9 mouse cellular contexts compared by ENCODE assay signal in the genomic region with DNA sequence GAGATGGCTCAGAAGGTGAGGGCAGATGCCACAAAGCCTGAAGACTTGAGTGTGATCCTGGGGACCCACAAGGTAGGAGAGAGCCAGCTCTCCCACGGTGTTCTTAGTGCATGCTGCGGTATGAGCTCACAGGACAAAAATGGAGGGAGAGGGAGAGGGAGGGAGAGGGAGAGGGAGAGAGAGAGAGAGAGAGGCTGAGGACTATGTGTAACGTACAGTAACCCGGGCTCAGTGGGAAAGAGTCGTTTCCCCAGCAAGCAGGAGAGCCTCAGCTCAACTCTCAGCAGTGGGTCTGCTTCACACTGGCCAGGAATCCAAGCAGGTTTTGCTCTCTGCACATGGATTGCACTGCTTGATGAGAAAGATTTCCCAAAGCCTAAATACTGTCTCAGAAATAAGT. TPM values are rescaled to one million over a fixed set of nuclear protein-coding genes. Genes with fewer than 3 reads are reported as not detected.
DNase-seq lines count a peak whose midpoint lies in the region; ATAC-seq and TF ChIP-seq lines count a peak whose summit lies in the region.
"Had no signal": no experiment of that assay in that cellular context is flagged by ENCODE, and none has a peak within 500 bp of the region (broad histone marks: within the 10 kb centered on the region; RNA-seq: fewer than 3 reads in every experiment).

No protein-coding gene starts in this region.

- 8% methylated on average over 5 of the region's 5 CpGs for WGBS in kidney, embryonic 16.5 days
- 11% methylated on average over 5 of the region's 5 CpGs for WGBS in embryonic facial prominence, embryonic 14.5 days
- WGBS in intestine, postnatal 0 days, result 27% methylated on average over 5 of the region's 5 CpGs
- WGBS in neural tube, embryonic 12.5 days, result 20% methylated on average over 5 of the region's 5 CpGs

- no peak for TF ChIP-seq CTCF in intestine, postnatal 0 days (IDR thresholded peaks at IDR 0.05; ENCODE audit: low read depth)

- H3K27me3 ChIP-seq in kidney, embryonic 16.5 days (ENCODE audit: insufficient read depth, low read length), result no peaks in the 10 kb centered on the region
- H3K27me3 ChIP-seq in embryonic facial prominence, embryonic 14.5 days (replicated peaks; ENCODE audit: control insufficient read depth, insufficient read depth, low read length), result no peaks in the 10 kb centered on the region
- H3K27me3 ChIP-seq in intestine, postnatal 0 days (replicated peaks; ENCODE audit: control insufficient read depth, insufficient read depth, low read length), result no peaks in the 10 kb centered on the region
- no peaks in the 10 kb centered on the region for H3K27me3 ChIP-seq in neural tube, embryonic 12.5 days (replicated peaks)

- no peak overlapping the region; the same call in 1 of the 2 replicates for H3K27ac ChIP-seq in kidney, embryonic 16.5 days (ENCODE audit: low read length)
- no peak overlapping the region for H3K27ac ChIP-seq in embryonic facial prominence, embryonic 14.5 days (replicated peaks; ENCODE audit: low read depth, low read length)
- no peak overlapping the region for H3K27ac ChIP-seq in intestine, postnatal 0 days (ENCODE audit: low read depth, low read length)
- no peak overlapping the region for H3K27ac ChIP-seq in neural tube, embryonic 12.5 days

- peak overlapping the region; percentile 62 for H3K4me3 ChIP-seq in kidney, embryonic 16.5 days (ENCODE audit: low read length)
- no peak overlapping the region for H3K4me3 ChIP-seq in embryonic facial prominence, embryonic 14.5 days (ENCODE audit: low read depth, low read length)
- peak overlapping the region; percentile 54 for H3K4me3 ChIP-seq in intestine, postnatal 0 days (ENCODE audit: low read depth, low read length)
- no peak overlapping the region for H3K4me3 ChIP-seq in neural tube, embryonic 12.5 days

- no peaks in the 10 kb centered on the region for H3K9me3 ChIP-seq in kidney, embryonic 16.5 days (ENCODE audit: low read length)
- no peaks in the 10 kb centered on the region for H3K9me3 ChIP-seq in embryonic facial prominence, embryonic 14.5 days (ENCODE audit: control insufficient read depth, low read length)
- no peaks in the 10 kb centered on the region for H3K9me3 ChIP-seq in intestine, postnatal 0 days (ENCODE audit: control insufficient read depth)
- H3K9me3 ChIP-seq in neural tube, embryonic 12.5 days, result no peaks in the 10 kb centered on the region

- peak overlapping the region; percentile 80 for H3K4me2 ChIP-seq in kidney, embryonic 16.5 days (replicated peaks; ENCODE audit: low read depth, low read length)
- peak overlapping the region; percentile 71 for H3K4me2 ChIP-seq in embryonic facial prominence, embryonic 14.5 days (ENCODE audit: low read depth, low read length)
- peak overlapping the region; percentile 79 for H3K4me2 ChIP-seq in intestine, postnatal 0 days (replicated peaks; ENCODE audit: low read depth)
- peak overlapping the region; percentile 68 for H3K4me2 ChIP-seq in neural tube, embryonic 12.5 days (replicated peaks)

- H3K36me3 ChIP-seq in kidney, embryonic 16.5 days (ENCODE audit: insufficient read depth, low read length), result peaks cover 20% of the 10 kb centered on the region
- peaks cover 38% of the 10 kb centered on the region for H3K36me3 ChIP-seq in embryonic facial prominence, embryonic 14.5 days (ENCODE audit: control insufficient read depth, insufficient read depth, low read length)
- peaks cover 19% of the 10 kb centered on the region for H3K36me3 ChIP-seq in intestine, postnatal 0 days (ENCODE audit: control insufficient read depth, insufficient read depth)
- peaks cover 36% of the 10 kb centered on the region for H3K36me3 ChIP-seq in neural tube, embryonic 12.5 days

- DNase-seq in kidney, postnatal 14 days, result no peak
- DNase-seq in embryonic facial prominence, embryonic 14.5 days (ENCODE audit: low spot score), result peak; percentile 32
- DNase-seq in right cerebral cortex, adult 2 months (ENCODE audit: low spot score in 2 of 2), result no peak
- DNase-seq in adrenal gland, postnatal 14 days, result no peak
- no peak for DNase-seq in ovary, postnatal 10 days (ENCODE audit: low spot score)

- peak overlapping the region; percentile 71; the same call in 1 of the 2 replicates for H3K9ac ChIP-seq in kidney, embryonic 16.5 days (replicated peaks; ENCODE audit: low read length)
- peak overlapping the region; percentile 62; the same call in 1 of the 2 replicates for H3K9ac ChIP-seq in embryonic facial prominence, embryonic 14.5 days (ENCODE audit: low read depth, low read length)
- peak overlapping the region; percentile 58; the same call in 1 of the 2 replicates for H3K9ac ChIP-seq in intestine, postnatal 0 days (ENCODE audit: low read depth, low read length)
- no peak overlapping the region for H3K9ac ChIP-seq in neural tube, embryonic 12.5 days

- ATAC-seq in kidney, embryonic 16.5 days (ENCODE audit: low FRiP score, low TSS enrichment), result 0 out of 2 replicates have a peak, but pooled peaks have one; percentile 37
- ATAC-seq in embryonic facial prominence, embryonic 14.5 days (ENCODE audit: low read depth), result peak; percentile 6; the same call in 1 of the 2 replicates
- no peak for ATAC-seq in intestine, postnatal 0 days
- peak; percentile 63; the same call in 1 of the 2 replicates for ATAC-seq in neural tube, embryonic 12.5 days (ENCODE audit: low FRiP score, low read depth)

- H3K4me1 ChIP-seq in kidney, embryonic 16.5 days (ENCODE audit: insufficient read depth, low read length), result peaks cover 14% of the 10 kb centered on the region
- no peaks in the 10 kb centered on the region; the same call in 1 of the 2 replicates for H3K4me1 ChIP-seq in embryonic facial prominence, embryonic 14.5 days (ENCODE audit: control insufficient read depth, insufficient read depth, low read length)
- no peaks in the 10 kb centered on the region for H3K4me1 ChIP-seq in intestine, postnatal 0 days (replicated peaks; ENCODE audit: control insufficient read depth, insufficient read depth, low read length)
- 0 out of 2 replicates have a peak, but pooled peaks cover 7% of the 10 kb centered on the region for H3K4me1 ChIP-seq in neural tube, embryonic 12.5 days

RNA-seq across cellular contexts. Expression of a gene that starts 13.5 kb away (rescaled TPM):
- 42.7 and 45.7 TPM in 2 replicates for polyA plus RNA-seq in kidney, embryonic 16.5 days (2015; fragmentation: Nextera tagmentation; extraction: Ambion mirVana)
- polyA plus RNA-seq in embryonic facial prominence, embryonic 14.5 days (2014; fragmentation: Nextera tagmentation; extraction: Ambion mirVana), result 39.3 and 40.9 TPM in 2 replicates
- 22.7 and 23.8 TPM in 2 replicates for polyA plus RNA-seq in intestine, postnatal 0 days (2015; fragmentation: Nextera tagmentation; extraction: Ambion mirVana)
- 47.1 and 48.7 TPM in 2 replicates for polyA plus RNA-seq in neural tube, embryonic 12.5 days (2016; fragmentation: Nextera tagmentation; extraction: Ambion mirVana)
- total RNA-seq in adrenal gland, postnatal 14 days (2021), result 41.0 and 41.1 TPM in 2 replicates

RNA-seq across cellular contexts. Expression of a gene that starts 25.5 kb away (rescaled TPM):
- polyA plus RNA-seq in kidney, embryonic 16.5 days (2015; fragmentation: Nextera tagmentation; extraction: Ambion mirVana), result not detected in 2 replicates
- 0.08 TPM in 1 of 2 replicates, not detected in the other for polyA plus RNA-seq in embryonic facial prominence, embryonic 14.5 days (2014; fragmentation: Nextera tagmentation; extraction: Ambion mirVana)
- 0.08 TPM in 1 of 2 replicates, not detected in the other for polyA plus RNA-seq in intestine, postnatal 0 days (2015; fragmentation: Nextera tagmentation; extraction: Ambion mirVana)
- not detected in 2 replicates for polyA plus RNA-seq in neural tube, embryonic 12.5 days (2016; fragmentation: Nextera tagmentation; extraction: Ambion mirVana)
- not detected in 2 replicates for total RNA-seq in adrenal gland, postnatal 14 days (2021)
- total RNA-seq: common myeloid progenitor, adult 5-6 weeks had no signal

RNA-seq across cellular contexts. Expression of a gene that starts 34.0 kb away (rescaled TPM):
- 5.3 and 6.5 TPM in 2 replicates for polyA plus RNA-seq in kidney, embryonic 16.5 days (2015; fragmentation: Nextera tagmentation; extraction: Ambion mirVana)
- 4.3 and 4.7 TPM in 2 replicates for polyA plus RNA-seq in embryonic facial prominence, embryonic 14.5 days (2014; fragmentation: Nextera tagmentation; extraction: Ambion mirVana)
- 50.9 and 54.4 TPM in 2 replicates for polyA plus RNA-seq in intestine, postnatal 0 days (2015; fragmentation: Nextera tagmentation; extraction: Ambion mirVana)
- 2.5 and 2.7 TPM in 2 replicates for polyA plus RNA-seq in neural tube, embryonic 12.5 days (2016; fragmentation: Nextera tagmentation; extraction: Ambion mirVana)
- 3.3 and 7.0 TPM in 2 replicates for total RNA-seq in adrenal gland, postnatal 14 days (2021)

RNA-seq across cellular contexts. Expression of a gene that starts 34.2 kb away (rescaled TPM):
- 8.4 and 8.7 TPM in 2 replicates for polyA plus RNA-seq in kidney, embryonic 16.5 days (2015; fragmentation: Nextera tagmentation; extraction: Ambion mirVana)
- 5.6 and 7.9 TPM in 2 replicates for polyA plus RNA-seq in embryonic facial prominence, embryonic 14.5 days (2014; fragmentation: Nextera tagmentation; extraction: Ambion mirVana)
- 129 and 143 TPM in 2 replicates for polyA plus RNA-seq in intestine, postnatal 0 days (2015; fragmentation: Nextera tagmentation; extraction: Ambion mirVana)
- polyA plus RNA-seq in neural tube, embryonic 12.5 days (2016; fragmentation: Nextera tagmentation; extraction: Ambion mirVana), result 3.9 and 4.0 TPM in 2 replicates
- total RNA-seq in adrenal gland, postnatal 14 days (2021), result 2.4 and 4.4 TPM in 2 replicates

Comparison
In these comparisons a context has a peak if more than half of its experiments do, and no peak if none do; other contexts are left out.
1. H3K4me3 ChIP-seq: peak in kidney, embryonic 16.5 days (single experiment) and intestine, postnatal 0 days (single experiment); none in embryonic facial prominence, embryonic 14.5 days (single experiment) and neural tube, embryonic 12.5 days (single experiment).
2. Peak in every context shown above with its lines, with median percentiles within 50 percentile points of each other: H3K4me2 ChIP-seq.